Mouse (Mus musculus) common myeloid progenitor, adult 5-6 weeks (primary cell): ENCODE results near the gene Prph2. TPM values are rescaled to one million over a fixed set of nuclear protein-coding genes. Genes with fewer than 3 reads are reported as not detected.

ENCODE experiments used
- ATAC-seq: replicated peaks from 2 replicates; pipeline ENCODE4 v1.8.0; 2016; ENCODE audit warnings: low read depth, mild to moderate bottlenecking, moderate TSS enrichment, inconsistent platforms; ENCODE audit not compliant: poor library complexity, severe bottlenecking
- total RNA-seq: library from RNA; stranded (forward); fragments of 200-1000, 187-1606 nt; gene quantifications from 2 replicates; pipeline ENCODE4 v1.2.3, GENCODE M21; 2017

Prph2 gene
- total RNA-seq, 1 experiment from 2014 or later, result not detected

DNA sequence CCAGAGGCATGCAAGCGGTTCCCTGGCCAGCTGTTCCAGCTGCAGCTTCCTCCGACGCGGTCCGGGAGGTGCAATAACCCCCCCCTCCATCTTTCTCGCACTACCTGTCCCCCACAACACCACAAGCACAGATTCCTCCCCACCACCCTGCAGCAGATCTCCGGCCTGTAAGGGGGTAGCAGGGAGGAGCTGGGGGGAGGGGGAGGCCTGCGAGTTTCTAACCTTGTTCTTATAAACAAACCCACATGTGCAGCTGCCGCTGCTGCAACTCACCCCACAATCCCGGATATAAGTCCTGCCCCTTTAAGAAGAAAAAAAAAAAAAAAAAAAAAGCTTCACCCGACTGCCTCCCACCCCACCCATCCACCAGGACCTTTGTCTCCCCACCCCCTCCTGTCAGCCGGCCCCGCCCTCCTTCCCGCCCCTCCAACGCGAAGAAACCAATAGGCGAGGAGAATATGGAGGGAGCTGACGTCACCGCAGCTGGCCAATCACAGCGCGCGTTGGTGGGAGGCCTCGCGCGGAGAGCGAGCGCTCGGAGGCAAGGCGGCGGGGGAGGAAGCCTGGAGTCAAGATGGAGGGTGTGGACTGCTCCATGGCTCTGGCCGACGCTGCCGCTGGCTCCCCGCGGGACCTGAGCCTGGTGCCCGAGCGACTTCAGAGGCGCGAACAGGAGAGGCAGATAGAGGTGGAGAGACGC lies 20.0 kb upstream of the Prph2 start, which contains the start of gene Tbcc:
Tbcc (plus strand) TSS at position 569 of the 700 bp plus-strand sequence.
- ATAC-seq, result peak; percentile 86

DNA sequence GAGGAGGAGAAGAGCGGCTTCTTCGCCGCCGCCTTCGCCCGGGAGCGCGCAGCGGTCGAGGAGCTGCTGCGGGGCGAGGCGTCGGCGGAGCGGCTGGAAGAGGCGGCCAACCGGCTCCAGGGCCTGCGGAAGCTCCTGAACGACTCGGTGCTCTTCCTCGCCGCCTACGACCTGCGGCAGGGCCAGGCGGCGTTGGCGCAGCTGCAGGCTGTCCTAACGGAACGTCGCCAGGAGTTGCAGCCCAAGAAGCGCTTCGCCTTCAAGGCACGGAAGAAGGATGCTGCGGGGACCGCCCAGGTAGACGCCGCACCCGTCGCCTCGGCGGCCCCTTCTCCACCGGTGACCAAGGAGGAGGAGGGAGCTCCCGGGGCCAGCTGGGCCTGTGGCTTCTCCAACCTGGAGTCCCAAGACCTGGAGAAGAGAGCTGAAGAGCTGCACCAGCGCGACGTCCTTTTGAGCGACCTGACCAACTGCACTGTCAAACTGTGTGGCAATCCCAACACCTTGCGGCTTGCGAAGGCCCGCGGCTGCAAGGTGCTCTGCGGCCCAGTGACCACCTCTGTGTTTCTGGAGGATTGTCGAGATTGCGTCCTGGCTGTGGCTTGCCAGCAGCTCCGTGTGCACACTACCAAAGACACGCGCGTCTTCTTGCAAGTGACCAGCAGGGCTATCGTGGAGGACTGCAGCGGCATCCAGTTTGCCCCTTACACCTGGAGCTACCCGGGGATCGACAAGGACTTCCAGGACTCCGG lies 19.2 kb upstream of the Prph2 start:
- ATAC-seq, result no peak

DNA sequence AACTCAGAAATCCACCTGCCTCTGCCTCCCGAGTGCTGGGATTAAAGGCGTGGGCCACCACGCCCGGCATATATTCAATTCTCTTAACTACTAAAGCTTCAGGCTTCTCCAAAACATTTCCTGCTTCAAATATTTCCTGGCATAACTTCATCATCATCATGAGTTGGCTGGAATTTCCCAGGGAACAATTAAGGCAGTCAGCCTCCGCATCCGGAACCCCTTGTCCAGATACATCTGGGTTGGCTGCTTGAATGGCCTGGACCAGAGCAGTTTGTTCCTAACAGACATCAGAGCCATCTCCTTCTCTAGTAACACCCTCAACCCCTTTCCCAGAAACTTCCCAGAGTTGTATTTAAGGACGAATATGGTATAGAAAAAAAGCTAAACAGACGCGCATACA lies 14.8 kb upstream of the Prph2 start:
- no peak for ATAC-seq

DNA sequence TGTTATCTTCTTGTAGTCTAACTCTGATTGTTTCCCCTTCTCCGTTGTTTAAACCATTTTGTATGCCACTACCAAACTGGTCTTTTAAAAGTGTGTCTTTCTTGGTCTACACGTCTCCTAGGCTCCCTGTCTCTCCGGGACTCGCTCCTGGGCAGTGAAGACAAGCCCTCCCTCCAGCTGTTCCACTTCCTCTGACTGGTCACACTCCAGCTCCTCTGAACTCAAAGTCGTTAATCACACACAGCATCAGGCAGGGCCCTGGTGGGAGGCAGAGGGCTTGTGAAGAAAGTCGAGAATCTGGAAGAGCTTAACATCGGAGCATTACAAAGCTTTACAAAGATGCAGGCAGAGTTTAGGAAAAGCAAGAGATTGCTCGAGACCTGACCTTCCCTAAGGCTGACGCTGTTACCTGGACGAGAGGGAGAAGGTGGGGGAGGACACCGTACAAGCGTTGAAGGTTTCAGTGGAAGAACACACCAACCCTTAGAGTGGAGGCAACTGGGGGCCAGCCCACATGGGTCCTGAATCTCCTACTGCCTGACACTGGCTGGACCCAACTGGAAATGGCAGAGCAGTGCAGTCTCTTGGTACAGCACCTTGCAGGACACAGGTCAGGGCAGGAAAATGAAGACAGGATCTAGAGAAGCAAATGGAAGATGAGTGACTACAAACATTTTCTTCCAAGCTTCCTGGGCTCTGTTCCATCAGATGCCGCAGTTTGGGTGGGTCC lies 12.9 kb upstream of the Prph2 start:
- no peak for ATAC-seq

DNA sequence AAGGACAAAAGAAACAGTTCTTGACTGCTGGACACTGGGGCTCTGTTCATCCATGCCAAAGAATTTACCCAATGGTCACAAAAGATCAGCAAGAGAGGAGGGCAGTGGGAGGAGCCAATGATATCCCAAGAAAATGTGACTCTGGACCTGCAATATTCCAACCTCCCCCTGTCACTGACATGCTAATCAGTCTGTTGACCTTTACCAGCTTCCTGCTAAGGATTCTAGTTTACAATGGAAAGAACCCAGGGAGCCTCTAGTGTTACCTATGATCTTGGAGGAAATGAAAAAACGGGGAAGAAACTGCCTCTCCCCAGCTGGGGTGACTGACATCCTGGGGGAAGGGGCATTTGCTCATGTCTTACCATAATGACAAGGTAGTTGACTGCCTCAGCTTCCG lies 9.3 kb upstream of the Prph2 start:
- ATAC-seq, result no peak

DNA sequence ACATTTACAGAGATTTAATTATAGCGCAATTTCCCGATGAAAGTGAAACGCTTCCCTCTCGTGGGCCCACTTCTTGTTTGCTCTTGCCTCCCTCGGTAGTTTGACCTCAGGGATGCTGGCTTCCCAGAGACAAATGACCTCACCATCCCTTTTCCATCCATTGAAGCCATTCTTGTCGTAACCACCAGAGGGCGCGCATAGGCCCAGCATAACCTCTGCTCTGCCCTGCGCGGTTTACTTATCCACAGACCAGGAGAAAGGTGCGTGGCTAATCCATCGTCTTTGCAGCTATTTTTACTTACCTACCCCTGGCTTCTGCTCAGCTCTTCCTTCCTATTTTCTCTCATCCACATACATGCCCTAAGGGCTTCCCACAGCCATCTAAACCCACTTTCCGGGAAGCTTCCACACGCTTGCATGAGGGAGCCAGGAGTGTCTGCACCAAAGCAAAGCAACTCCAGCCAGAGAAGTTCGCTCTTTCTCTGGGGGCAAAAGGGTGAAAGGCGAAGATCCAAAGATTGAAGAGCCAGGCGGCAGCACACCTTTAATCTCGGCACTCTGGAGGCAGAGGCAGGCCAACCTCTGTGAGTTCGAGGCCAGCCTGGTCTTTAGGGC lies 6.3 kb upstream of the Prph2 start:
- peak; percentile 96 for ATAC-seq

DNA sequence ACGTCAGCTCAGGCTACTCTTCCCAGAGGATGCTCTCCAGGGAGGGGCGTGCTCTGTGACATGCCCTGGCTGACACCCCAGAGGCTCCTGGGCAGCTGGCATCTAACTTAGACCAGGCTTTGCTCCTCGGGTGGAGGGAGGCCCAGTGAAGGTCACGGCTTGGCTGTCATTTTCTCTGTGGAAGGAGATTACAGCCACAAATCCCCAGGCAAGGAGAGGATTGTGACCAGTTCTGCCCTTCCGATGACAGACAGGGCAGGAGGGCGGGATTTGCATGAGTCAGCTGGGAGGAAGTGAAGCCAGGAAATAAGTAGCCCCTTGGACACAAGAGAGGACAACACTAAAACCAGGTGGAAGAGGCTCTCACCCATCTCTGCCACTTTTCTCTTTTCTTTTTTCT lies 2.1 kb downstream of the Prph2 start:
- no peak for ATAC-seq

DNA sequence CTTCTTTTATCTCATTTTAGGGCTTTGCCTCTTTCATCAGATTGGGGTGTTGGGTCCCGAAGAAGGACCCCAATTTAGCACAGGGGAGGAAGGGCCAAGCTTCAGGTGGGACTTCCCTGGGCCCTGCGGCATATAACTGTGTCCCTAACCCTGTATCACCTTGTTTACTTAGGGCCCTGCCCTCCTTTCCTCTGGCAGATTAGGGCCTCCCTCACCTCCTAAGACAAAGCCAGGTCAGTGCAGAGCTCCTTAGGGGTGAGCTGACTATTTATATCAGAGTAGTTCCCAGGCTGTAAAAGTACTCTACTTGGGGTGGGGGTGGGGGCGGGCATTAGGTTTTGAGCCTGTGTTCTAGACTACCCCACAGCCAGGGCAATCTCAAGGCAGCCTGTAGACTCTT lies 4.9 kb downstream of the Prph2 start:
- ATAC-seq, result no peak

DNA sequence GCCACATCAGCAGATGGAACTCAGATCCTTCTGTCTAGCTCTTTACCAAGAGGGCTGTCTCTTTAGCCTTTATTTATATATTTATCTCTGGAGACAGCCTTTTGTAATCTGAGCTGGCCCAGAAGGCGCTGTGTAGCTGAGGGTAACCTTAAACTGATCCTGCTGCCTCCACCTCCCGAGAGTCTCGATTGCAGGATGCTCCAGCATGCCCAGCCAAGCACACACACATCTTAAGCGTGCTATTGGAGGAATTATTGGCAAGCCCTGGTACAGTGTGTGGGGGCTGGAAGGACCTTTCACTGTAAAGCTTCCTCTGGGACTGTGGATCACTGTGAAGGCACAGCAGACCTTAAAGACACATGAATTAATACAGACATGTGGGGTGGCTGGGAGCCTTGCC lies 8.7 kb downstream of the Prph2 start:
- ATAC-seq, result no peak

DNA sequence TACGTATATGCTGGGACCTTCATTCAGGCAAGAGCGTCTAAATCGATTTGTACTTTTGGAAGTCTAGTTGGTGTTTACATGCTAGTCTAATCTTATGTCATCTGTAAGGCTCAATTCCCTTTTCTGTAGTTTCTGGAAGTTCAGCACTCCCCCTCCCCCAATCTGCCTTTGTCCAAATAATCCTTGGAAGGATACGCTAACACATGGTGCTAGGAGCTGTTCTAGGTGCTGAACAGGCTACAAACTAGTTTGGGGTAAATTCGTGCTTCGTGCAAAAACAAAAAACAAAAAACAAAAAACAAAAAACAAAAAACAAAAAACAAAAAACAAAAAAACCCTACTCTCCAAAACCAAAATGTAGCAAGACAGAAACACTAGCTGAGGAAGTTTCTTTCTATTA lies 10.6 kb downstream of the Prph2 start:
- no peak for ATAC-seq

DNA sequence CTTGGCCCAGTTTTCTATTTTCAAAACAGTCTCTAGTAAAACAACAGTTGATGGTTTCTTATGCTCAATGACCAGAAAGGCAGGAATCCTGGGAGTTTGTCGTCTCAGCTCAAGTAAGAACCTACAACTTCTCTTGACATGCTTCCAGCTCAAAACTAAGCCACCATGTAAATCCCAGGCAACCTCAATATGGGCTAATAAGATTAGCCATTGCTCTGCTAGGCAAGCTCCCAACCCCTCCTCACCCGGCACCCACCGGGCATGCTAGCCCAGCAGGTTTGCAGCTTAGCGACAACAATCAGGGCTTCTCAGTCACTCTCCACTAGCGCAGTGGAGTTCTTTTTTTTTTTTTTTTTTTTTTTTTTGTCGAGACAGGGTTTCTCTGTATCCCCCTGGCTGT lies 15.9 kb downstream of the Prph2 start:
- ATAC-seq, result no peak

DNA sequence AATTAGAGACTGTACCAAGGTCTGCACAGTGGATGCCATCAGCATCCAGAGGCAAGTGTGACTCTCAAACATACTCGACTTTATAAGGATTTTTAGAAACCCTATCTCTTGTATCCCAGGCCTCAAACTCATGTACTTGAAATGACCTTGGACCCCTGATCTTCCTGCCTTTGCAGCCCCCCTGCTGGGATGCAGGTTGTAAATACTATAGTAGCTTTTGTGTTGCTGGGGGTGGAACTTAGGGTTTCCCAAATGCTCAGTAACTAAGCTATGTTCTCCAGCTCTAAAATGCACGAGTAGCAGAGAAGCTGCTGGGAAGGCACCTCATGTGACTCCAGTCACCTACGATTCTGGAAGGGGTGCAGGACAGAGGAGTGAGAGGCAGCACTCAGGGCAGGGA lies 16.7 kb downstream of the Prph2 start:
- no peak for ATAC-seq

DNA sequence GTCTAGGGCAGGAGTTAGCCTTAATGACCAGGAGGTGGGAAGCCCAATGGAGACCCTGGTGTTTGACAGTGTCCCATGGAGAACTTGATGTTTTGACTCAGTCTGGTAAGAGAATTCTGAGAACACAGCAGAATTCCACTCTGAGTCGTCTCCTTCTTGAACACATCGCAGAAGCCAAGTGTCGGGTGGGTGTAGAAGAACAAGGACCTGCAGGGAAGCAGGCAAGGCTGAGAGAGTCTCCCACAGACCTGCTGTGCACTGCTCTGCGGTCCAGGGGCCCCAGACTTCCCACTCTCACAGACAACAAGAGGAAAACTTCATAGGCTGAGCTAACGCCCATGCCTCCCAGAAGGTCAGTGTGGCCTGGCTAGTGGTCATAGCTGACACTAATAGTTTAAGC lies 17.5 kb downstream of the Prph2 start:
- no peak for ATAC-seq

DNA sequence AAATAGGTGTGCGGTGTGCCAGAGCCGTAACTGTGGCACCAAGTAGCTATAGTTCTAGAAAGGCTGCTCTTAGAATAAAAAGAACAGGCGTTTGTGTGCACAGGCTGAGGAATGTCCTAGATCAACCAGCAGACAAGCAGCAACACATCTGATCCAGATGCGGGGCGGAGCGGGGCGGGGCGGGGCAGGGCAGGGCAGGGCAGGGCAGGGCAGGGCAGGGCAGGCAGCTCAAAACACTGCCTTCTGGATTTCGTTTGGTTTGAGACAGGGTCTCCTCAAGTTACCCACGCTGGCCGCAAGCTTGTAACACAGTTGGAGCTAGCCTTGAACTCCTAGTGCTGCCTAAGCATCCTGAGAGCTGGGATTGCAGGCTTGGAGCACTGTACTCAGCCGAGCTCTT lies 19.0 kb downstream of the Prph2 start:
- no peak for ATAC-seq

DNA sequence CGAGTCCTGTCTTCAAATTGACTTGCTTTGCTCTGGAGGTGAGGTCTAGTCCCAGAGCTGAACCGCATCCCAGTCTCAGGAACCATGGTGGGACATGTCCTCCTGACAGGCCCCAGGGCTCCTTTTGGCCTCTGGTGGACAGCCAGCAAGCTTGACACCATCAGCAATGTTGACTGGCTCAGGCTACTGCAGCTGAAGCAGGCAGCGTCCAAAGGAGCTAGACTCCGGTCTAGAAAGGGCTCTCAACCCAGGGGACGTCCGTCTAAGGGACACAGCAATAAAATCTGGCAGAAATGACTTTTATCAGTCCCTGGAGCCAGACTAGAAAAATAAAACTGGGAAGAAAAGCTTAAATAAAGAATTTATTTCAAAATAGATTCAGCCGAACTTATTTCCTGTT lies 19.6 kb downstream of the Prph2 start:
- no peak for ATAC-seq

DNA sequence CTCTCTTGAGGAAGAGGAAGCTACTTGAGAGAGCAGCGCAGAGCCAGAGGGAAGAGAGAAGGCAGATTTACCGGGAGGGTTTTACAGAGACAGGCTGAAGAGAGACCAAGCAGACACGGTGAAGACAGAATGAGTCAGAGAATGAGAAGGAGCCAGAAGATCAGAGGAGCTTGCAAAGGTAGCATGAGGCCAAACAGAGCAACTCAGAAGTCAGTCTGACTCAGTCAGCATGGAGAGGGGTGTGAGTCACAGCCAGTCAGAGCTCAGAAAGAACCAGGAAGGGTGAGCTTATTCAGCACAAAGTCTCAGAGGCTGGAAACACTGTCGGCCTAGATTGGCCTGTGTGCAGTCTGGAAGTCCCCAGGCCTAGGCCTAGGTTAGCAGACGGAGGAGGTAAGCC lies 22.7 kb downstream of the Prph2 start:
- ATAC-seq, result no peak

DNA sequence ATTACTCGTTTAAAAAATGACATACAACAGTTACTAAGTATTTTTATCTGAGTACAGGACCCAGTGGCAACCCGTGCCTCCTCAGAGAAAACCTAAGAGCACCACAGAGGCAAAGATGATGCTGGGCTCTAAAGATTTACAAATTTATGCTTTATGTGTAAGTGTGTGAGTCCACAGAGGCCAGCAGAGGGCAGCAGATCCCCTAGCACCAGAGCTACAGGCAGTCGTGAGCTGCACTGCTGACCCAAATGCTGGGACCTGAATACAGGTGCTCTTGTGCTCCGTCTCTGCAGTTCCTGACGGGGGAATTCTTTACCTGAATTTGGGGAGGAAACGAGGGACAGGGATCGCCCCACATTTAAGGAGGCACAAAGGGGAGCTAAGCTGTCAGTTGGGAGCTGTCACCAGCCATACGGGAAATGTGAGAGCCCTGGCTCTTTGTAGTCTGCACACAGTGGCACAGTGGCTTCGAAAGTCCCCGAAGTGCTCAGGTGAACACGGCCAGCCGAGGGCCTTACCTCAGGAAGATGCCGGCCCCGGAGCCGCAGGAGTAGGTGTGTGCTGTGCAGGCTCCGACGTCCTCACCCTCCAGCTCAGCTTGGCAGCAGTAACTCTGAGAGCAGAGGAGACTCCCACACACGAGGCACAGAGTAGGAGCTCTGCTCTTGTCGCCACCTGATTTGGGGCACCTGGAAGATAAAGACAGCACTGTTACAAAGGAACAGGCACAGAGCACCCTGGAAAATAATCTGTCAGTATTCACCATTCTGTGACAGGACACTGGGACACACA lies 23.5 kb downstream of the Prph2 start:
- peak; percentile 80 for ATAC-seq

DNA sequence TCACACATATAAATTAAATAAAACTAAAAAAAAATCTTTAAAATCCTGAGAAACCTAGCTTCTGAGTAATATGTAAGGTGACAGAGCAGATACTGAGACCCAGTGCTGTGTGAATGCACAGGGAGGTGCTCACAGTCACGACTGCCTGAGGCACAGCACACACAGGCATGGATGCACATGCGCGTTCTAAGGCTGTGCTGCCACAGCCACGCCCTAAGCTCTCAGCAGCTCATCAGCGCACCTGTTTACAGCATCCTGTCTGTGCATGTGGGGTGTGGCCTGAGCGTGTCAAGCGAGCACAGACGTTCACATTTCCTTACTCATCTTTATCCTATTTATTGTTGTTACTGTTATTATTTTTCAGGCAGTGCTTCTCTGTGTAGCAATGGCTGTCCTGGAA lies 30.2 kb downstream of the Prph2 start:
- ATAC-seq, result no peak

DNA sequence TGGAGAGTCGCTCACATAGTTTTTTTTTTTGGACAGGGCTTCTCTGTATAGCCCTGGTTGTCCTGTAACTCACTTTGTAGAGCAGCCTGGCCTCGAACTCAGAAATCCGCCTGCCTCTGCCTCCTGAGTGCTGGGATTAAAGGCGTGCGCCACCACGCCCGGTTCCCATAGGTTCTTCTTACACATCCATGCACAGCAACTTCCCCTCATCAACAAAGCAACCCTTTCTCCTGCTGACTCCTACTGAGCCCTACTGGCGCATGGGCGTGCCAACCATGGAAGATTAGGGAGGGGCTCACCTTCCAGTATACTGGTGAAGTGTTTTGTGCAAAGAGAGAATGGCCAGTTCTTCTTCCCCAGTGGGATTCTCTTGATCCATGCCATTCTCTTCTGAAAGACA lies 32.2 kb downstream of the Prph2 start:
- no peak for ATAC-seq

DNA sequence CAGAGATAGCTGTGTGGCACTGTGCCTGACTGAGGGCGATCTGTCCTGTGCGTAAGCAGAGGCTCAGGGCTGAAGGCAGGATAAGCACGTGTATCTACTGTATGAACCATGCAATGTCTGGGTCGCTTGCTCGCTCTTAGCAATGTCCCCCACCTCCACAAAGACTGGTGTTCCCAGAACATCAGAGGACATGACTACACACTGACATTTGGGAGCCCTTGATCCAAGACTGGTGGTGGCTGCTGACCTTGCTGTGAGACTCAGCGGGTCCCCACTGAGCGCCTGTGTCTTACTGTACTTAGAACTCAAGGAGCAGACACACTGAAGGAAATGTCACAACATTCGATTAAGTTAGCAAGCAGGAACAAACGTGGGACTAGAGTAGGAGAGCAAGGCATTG lies 36.0 kb downstream of the Prph2 start:
- no peak for ATAC-seq
